Mouse (Mus musculus) midbrain, embryonic 12.5 days (tissue): ENCODE results near the gene Lsm7. TPM values are rescaled to one million over a fixed set of nuclear protein-coding genes. Genes with fewer than 3 reads are reported as not detected.
A peak's percentile ranks its signal among the peaks of the same experiment; 100 is the strongest.

Experiments used
- ATAC-seq: fragments of 200-750 bp; cut with Nextera tagmentation; 2 replicates; pipeline ENCODE4 v1.8.0; 2017; ENCODE audit warnings: low read depth, moderate TSS enrichment, moderate library complexity; ENCODE audit not compliant: low FRiP score
- H3K27ac ChIP-seq: fragments of 300-500 bp; sonication (generic); replicated peaks from 2 replicates; pipeline ENCODE4 v1.5.1; 2016; ENCODE audit warnings: mild to moderate bottlenecking
- H3K27me3 ChIP-seq: fragments of 300-500 bp; sonication (generic); 2 replicates; pipeline ENCODE4 v1.6.1; 2016; ENCODE audit warnings: mild to moderate bottlenecking
- H3K36me3 ChIP-seq: fragments of 300-500 bp; sonication (generic); 2 replicates; pipeline ENCODE4 v1.6.1; 2016
- H3K4me1 ChIP-seq: fragments of 300-500 bp; sonication (generic); 2 replicates; pipeline ENCODE4 v1.6.1; 2016
- H3K4me2 ChIP-seq: fragments of 300-500 bp; sonication (generic); replicated peaks from 2 replicates; pipeline ENCODE4 v1.6.1; 2016; ENCODE audit warnings: mild to moderate bottlenecking, moderate library complexity
- H3K4me3 ChIP-seq: fragments of 300-500 bp; sonication (generic); 2 replicates; pipeline ENCODE4 v1.5.1; 2016; ENCODE audit warnings: mild to moderate bottlenecking
- H3K9ac ChIP-seq: fragments of 300-500 bp; sonication (generic); replicated peaks from 2 replicates; pipeline ENCODE4 v1.6.1; 2016; ENCODE audit warnings: mild to moderate bottlenecking, moderate library complexity
- H3K9me3 ChIP-seq: fragments of 300-500 bp; sonication (generic); 2 replicates; pipeline ENCODE4 v1.6.1; 2016; ENCODE audit warnings: mild to moderate bottlenecking
- WGBS: fragments of 180-500 bp; shearing (Covaris S2); methylation state at CpG from one replicate; pipeline ENCODE4 v1.1.7; 2016; 5-methylcytosine and 5-hydroxymethylcytosine counted together
- polyA plus RNA-seq: library from polyadenylated mRNA; unstranded; fragments of >200 nt; fragmentation: Nextera tagmentation; extraction: Ambion mirVana; gene quantifications from 2 replicates; pipeline ENCODE4 v1.2.1, GENCODE M21; 2016

The Lsm7 gene
- polyA plus RNA-seq, 1 experiment from 2014 or later: 250 TPM

- Histone ChIP-seq H3K4me3 (no peak overlapping the region), H3K9me3 (no peaks in the 10 kb centered on the region), H3K36me3 (peaks cover 23% of the 10 kb centered on the region), H3K9ac (no peak overlapping the region), H3K27me3 (peaks cover 8% of the 10 kb centered on the region; the same call in 1 of the 2 replicates), H3K4me2 (no peak overlapping the region), H3K27ac (no peak overlapping the region), H3K4me1 (0 out of 2 replicates have a peak, but pooled peaks cover 2% of the 10 kb centered on the region)
- WGBS: 72% methylated on average over 3 of the region's 6 CpGs
- no peak for ATAC-seq
Measured at GRCm38 (mm10) chr10:80870993-80871392, 16.0 kb upstream of the Lsm7 start.

- no peak overlapping the region for H3K4me3 ChIP-seq
Measured at GRCm38 (mm10) chr10:80864446-80864845, 9.4 kb upstream of the Lsm7 start.

GRCm38 (mm10) chr10:80862305-80862704 lies 7.3 kb upstream of the Lsm7 start:
- ATAC-seq: no peak
- no peaks in the 10 kb centered on the region for H3K27me3 ChIP-seq
- peaks cover 8% of the 10 kb centered on the region for H3K4me1 ChIP-seq
- no peaks in the 10 kb centered on the region for H3K9me3 ChIP-seq
- peaks cover 57% of the 10 kb centered on the region for H3K36me3 ChIP-seq
- 92% methylated on average over 5 of the region's 5 CpGs for WGBS
- H3K4me2 ChIP-seq: no peak overlapping the region
- H3K27ac ChIP-seq: no peak overlapping the region
- H3K4me3 ChIP-seq: no peak overlapping the region
- no peak overlapping the region for H3K9ac ChIP-seq

More at GRCm38 (mm10) chr10:80864446-80864845, 9.4 kb upstream of the Lsm7 start:
- peaks cover 70% of the 10 kb centered on the region for H3K36me3 ChIP-seq
- 93% methylated on average over 16 of the region's 16 CpGs for WGBS
- H3K27me3 ChIP-seq: no peaks in the 10 kb centered on the region
- ATAC-seq: no peak
- H3K27ac ChIP-seq: no peak overlapping the region
- H3K4me1 ChIP-seq: no peaks in the 10 kb centered on the region
- no peak overlapping the region for H3K4me2 ChIP-seq
- no peaks in the 10 kb centered on the region for H3K9me3 ChIP-seq
- no peak overlapping the region for H3K9ac ChIP-seq

- H3K9ac ChIP-seq: no peak overlapping the region
- H3K27ac ChIP-seq: no peak overlapping the region
- 88% methylated on average over 7 of the region's 7 CpGs for WGBS
- H3K27me3 ChIP-seq: no peaks in the 10 kb centered on the region
- no peak overlapping the region for H3K4me2 ChIP-seq
- no peak overlapping the region for H3K4me3 ChIP-seq
- peaks cover 36% of the 10 kb centered on the region for H3K4me1 ChIP-seq
- no peaks in the 10 kb centered on the region for H3K9me3 ChIP-seq
- peaks cover 24% of the 10 kb centered on the region for H3K36me3 ChIP-seq
- no peak for ATAC-seq
Measured at GRCm38 (mm10) chr10:80858350-80858935, 3.4 kb upstream of the Lsm7 start.

- peaks cover 36% of the 10 kb centered on the region for H3K4me1 ChIP-seq
- H3K9ac ChIP-seq: peak overlapping the region; percentile 37; the same call in 1 of the 2 replicates
- no peak overlapping the region; the same call in 1 of the 2 replicates for H3K27ac ChIP-seq
- 74% methylated on average over 3 of the region's 3 CpGs for WGBS
- peaks cover 23% of the 10 kb centered on the region for H3K36me3 ChIP-seq
- H3K9me3 ChIP-seq: no peaks in the 10 kb centered on the region
- no peak for ATAC-seq
- peak overlapping the region; percentile 15; the same call in 1 of the 2 replicates for H3K4me2 ChIP-seq
- H3K27me3 ChIP-seq: no peaks in the 10 kb centered on the region
- H3K4me3 ChIP-seq: no peak overlapping the region
Measured at GRCm38 (mm10) chr10:80857848-80858247, 2.8 kb upstream of the Lsm7 start.

- Histone ChIP-seq H3K4me1 (peaks cover 36% of the 10 kb centered on the region), H3K36me3 (peaks cover 22% of the 10 kb centered on the region), H3K9ac (peak overlapping the region; percentile 37), H3K27ac (no peak overlapping the region), H3K9me3 (no peaks in the 10 kb centered on the region), H3K4me2 (peak overlapping the region; percentile 15; the same call in 1 of the 2 replicates), H3K4me3 (0 out of 2 replicates have a peak overlapping the region, but pooled peaks have one; percentile 0), H3K27me3 (no peaks in the 10 kb centered on the region)
- WGBS: 51% methylated on average over 8 of the region's 8 CpGs
- no peak for ATAC-seq
Measured at GRCm38 (mm10) chr10:80857386-80857785, 2.4 kb upstream of the Lsm7 start.

GRCm38 (mm10) chr10:80856908-80857307 lies 1.9 kb upstream of the Lsm7 start:
- WGBS: 87% methylated on average over 5 of the region's 5 CpGs
- no peak for ATAC-seq
- peaks cover 36% of the 10 kb centered on the region for H3K4me1 ChIP-seq
- H3K4me3 ChIP-seq: 0 out of 2 replicates have a peak overlapping the region, but pooled peaks have one; percentile 0
- no peaks in the 10 kb centered on the region for H3K9me3 ChIP-seq
- peaks cover 22% of the 10 kb centered on the region for H3K36me3 ChIP-seq
- H3K4me2 ChIP-seq: 0 out of 2 replicates have a peak overlapping the region, but pooled peaks have one; percentile 15
- peak overlapping the region; percentile 37; the same call in 1 of the 2 replicates for H3K9ac ChIP-seq
- no peaks in the 10 kb centered on the region for H3K27me3 ChIP-seq
- H3K27ac ChIP-seq: no peak overlapping the region

GRCm38 (mm10) chr10:80856267-80856666 lies 1.3 kb upstream of the Lsm7 start:
- H3K27me3 ChIP-seq: no peaks in the 10 kb centered on the region
- peak overlapping the region; percentile 94; the same call in 1 of the 2 replicates for H3K4me3 ChIP-seq
- H3K9me3 ChIP-seq: no peaks in the 10 kb centered on the region
- ATAC-seq: no peak
- WGBS: 64% methylated on average over 3 of the region's 3 CpGs
- H3K4me2 ChIP-seq: peak overlapping the region; percentile 99
- H3K27ac ChIP-seq: no peak overlapping the region
- H3K36me3 ChIP-seq: peaks cover 22% of the 10 kb centered on the region
- peaks cover 36% of the 10 kb centered on the region for H3K4me1 ChIP-seq
- H3K9ac ChIP-seq: peak overlapping the region; percentile 17; the same call in 1 of the 2 replicates

- Histone ChIP-seq H3K36me3 (peaks cover 26% of the 10 kb centered on the region), H3K4me2 (peak overlapping the region; percentile 99), H3K4me3 (peak overlapping the region; percentile 94), H3K27ac (0 out of 2 replicates have a peak overlapping the region, but pooled peaks have one; percentile 46), H3K4me1 (peaks cover 36% of the 10 kb centered on the region), H3K9me3 (no peaks in the 10 kb centered on the region), H3K9ac (peak overlapping the region; percentile 89), H3K27me3 (no peaks in the 10 kb centered on the region)
- WGBS: 25% methylated on average over 11 of the region's 11 CpGs
- ATAC-seq: peak; percentile 8; the same call in 1 of the 2 replicates
Measured at GRCm38 (mm10) chr10:80855749-80856073, 702 bp upstream of the Lsm7 start.

GRCm38 (mm10) chr10:80848571-80848970 lies 6.4 kb downstream of the Lsm7 start:
- ATAC-seq: no peak
- H3K4me2 ChIP-seq: no peak overlapping the region
- H3K9ac ChIP-seq: no peak overlapping the region
- H3K36me3 ChIP-seq: peaks cover 31% of the 10 kb centered on the region
- 9% methylated on average over 10 of the region's 10 CpGs for WGBS
- no peaks in the 10 kb centered on the region for H3K9me3 ChIP-seq
- H3K27ac ChIP-seq: no peak overlapping the region
- H3K27me3 ChIP-seq: peaks cover 30% of the 10 kb centered on the region
- peaks cover 10% of the 10 kb centered on the region for H3K4me1 ChIP-seq
- H3K4me3 ChIP-seq: no peak overlapping the region

- H3K4me1 ChIP-seq: peaks cover 13% of the 10 kb centered on the region
- WGBS: 85% methylated on average over 11 of the region's 12 CpGs
- 0 out of 2 replicates have a peak, but pooled peaks cover 5% of the 10 kb centered on the region for H3K36me3 ChIP-seq
- H3K27ac ChIP-seq: no peak overlapping the region
- peaks cover 59% of the 10 kb centered on the region for H3K27me3 ChIP-seq
- no peak overlapping the region for H3K9ac ChIP-seq
- no peak overlapping the region for H3K4me3 ChIP-seq
- no peak overlapping the region for H3K4me2 ChIP-seq
- no peaks in the 10 kb centered on the region for H3K9me3 ChIP-seq
- no peak for ATAC-seq
Measured at GRCm38 (mm10) chr10:80845732-80846131, 9.3 kb downstream of the Lsm7 start.

GRCm38 (mm10) chr10:80845055-80845693 lies 9.8 kb downstream of the Lsm7 start:
- H3K36me3 ChIP-seq: 0 out of 2 replicates have a peak, but pooled peaks cover 3% of the 10 kb centered on the region
- peaks cover 59% of the 10 kb centered on the region for H3K27me3 ChIP-seq

More at GRCm38 (mm10) chr10:80845055-80845693, 9.8 kb downstream of the Lsm7 start:
- 65% methylated on average over 8 of the region's 8 CpGs for WGBS
- no peak overlapping the region for H3K27ac ChIP-seq
- H3K4me2 ChIP-seq: no peak overlapping the region
- ATAC-seq: no peak
- no peak overlapping the region for H3K9ac ChIP-seq
- peaks cover 13% of the 10 kb centered on the region for H3K4me1 ChIP-seq
- no peaks in the 10 kb centered on the region for H3K9me3 ChIP-seq
- H3K4me3 ChIP-seq: no peak overlapping the region
